Mouse (Mus musculus): Measurements from ENCODE around the gene Capn2.

- TF ChIP-seq CTCF (IDR thresholded peaks at IDR 0.05; ENCODE audit: borderline replicate concordance, insufficient read depth, low read depth, low read length) (peak; percentile 78), POLR2A (IDR thresholded peaks at IDR 0.05; ENCODE audit: borderline replicate concordance, insufficient read depth, low read length) (peak; percentile 17; the same call in 1 of the 2 replicates)
Measured at GRCm38 (mm10) chr1:182539023-182539940, 21.9 kb upstream of the Capn2 start.

All from cerebellum, adult 2 months (tissue).